ENCODE assay signal across 8 mouse cellular contexts in genomic region chr3:152209967-152210634, GRCm38 (mm10). TPM values are rescaled to one million over a fixed set of nuclear protein-coding genes. Genes with fewer than 3 reads are reported as not detected.
A peak's percentile ranks its signal among the peaks of the same experiment; 100 is the strongest.
DNase-seq lines count a peak whose midpoint lies in the region; ATAC-seq and TF ChIP-seq lines count a peak whose summit lies in the region.

Gene Dnajb4, minus strand, starts transcription at chr3:152210302.
Gene Fubp1, plus strand, starts transcription at chr3:152210422.

- H3K9ac ChIP-seq in forebrain, postnatal 0 days: peak within 1 kb of the TSS; percentile 100
- peak within 1 kb of the TSS; percentile 100 for H3K9ac ChIP-seq in lung, embryonic 15.5 days

- peak; percentile 91 for DNase-seq in G1E (ENCODE audit: low spot score)
- DNase-seq in cerebellum, adult 18-20 months: peak; percentile 98 to 99
- DNase-seq in forebrain, postnatal 0 days: peak; percentile 100
- DNase-seq in heart, postnatal 4 days: peak; percentile 100
- DNase-seq in layer of hippocampus, adult 8-10 months (ENCODE audit: low spot score in 2 of 2): peak; percentile 99
- DNase-seq in ovary, adult 18-20 months (ENCODE audit: low spot score): peak; percentile 99
- peak; percentile 99 for DNase-seq in thymus, postnatal 0 days (ENCODE audit: low spot score)

- WGBS in forebrain, postnatal 0 days: under 1% methylated on average over 85 of the region's 85 CpGs
- WGBS in lung, embryonic 15.5 days: 0% methylated on average over 83 of the region's 85 CpGs

- peak within 1 kb of the TSS; percentile 58 for H3K4me2 ChIP-seq in forebrain, postnatal 0 days (ENCODE audit: low read depth)
- H3K4me2 ChIP-seq in lung, embryonic 15.5 days: peak within 1 kb of the TSS; percentile 80

- peak within 1 kb of the TSS; percentile 93 for H3K4me3 ChIP-seq in G1E (ENCODE audit: low read depth, low read length)
- H3K4me3 ChIP-seq in forebrain, postnatal 0 days (ENCODE audit: low read depth, low read length): peak within 1 kb of the TSS; percentile 97
- H3K4me3 ChIP-seq in lung, embryonic 15.5 days: peak within 1 kb of the TSS; percentile 98

- H3K27ac ChIP-seq in forebrain, postnatal 0 days (ENCODE audit: low read depth, low read length): peak within 1 kb of the TSS; percentile 100
- peak within 1 kb of the TSS; percentile 98 for H3K27ac ChIP-seq in lung, embryonic 15.5 days

- peaks cover 25% of the 10 kb centered on the region for H3K36me3 ChIP-seq in G1E (replicated peaks)
- H3K36me3 ChIP-seq in forebrain, postnatal 0 days (ENCODE audit: insufficient read depth): no peaks in the 10 kb centered on the region
- H3K36me3 ChIP-seq in lung, embryonic 15.5 days: no peaks in the 10 kb centered on the region

- H3K9me3 ChIP-seq in G1E (replicated peaks): no peaks in the 10 kb centered on the region
- no peaks in the 10 kb centered on the region for H3K9me3 ChIP-seq in forebrain, postnatal 0 days (ENCODE audit: low read length)
- H3K9me3 ChIP-seq in lung, embryonic 15.5 days: no peaks in the 10 kb centered on the region

- no peaks in the 10 kb centered on the region for H3K27me3 ChIP-seq in G1E (ENCODE audit: insufficient read depth, low read length)
- H3K27me3 ChIP-seq in forebrain, postnatal 0 days (ENCODE audit: insufficient read depth, low read length): no peaks in the 10 kb centered on the region
- H3K27me3 ChIP-seq in lung, embryonic 15.5 days: no peaks in the 10 kb centered on the region

- peak; percentile 72 for ATAC-seq in G1E (ENCODE audit: extremely low read depth, insufficient number of reproducible peaks, low FRiP score, poor library complexity, severe bottlenecking)
- peak; percentile 96 for ATAC-seq in forebrain, postnatal 0 days
- ATAC-seq in lung, embryonic 15.5 days (ENCODE audit: borderline replicate concordance, extremely low read depth, low FRiP score, low TSS enrichment): peak; percentile 97

- H3K4me1 ChIP-seq in G1E (ENCODE audit: insufficient read depth, low read depth, low read length): peaks cover 35% of the 10 kb centered on the region
- peaks cover 22% of the 10 kb centered on the region for H3K4me1 ChIP-seq in forebrain, postnatal 0 days (ENCODE audit: insufficient read depth)
- peaks cover 25% of the 10 kb centered on the region for H3K4me1 ChIP-seq in lung, embryonic 15.5 days

- no peak for TF ChIP-seq CTCF in G1E (IDR thresholded peaks at IDR 0.05; ENCODE audit: low read depth, low read length)
- no peak for TF ChIP-seq CTCF in forebrain, postnatal 0 days (IDR thresholded peaks at IDR 0.05; ENCODE audit: low read depth)

RNA-seq across cellular contexts. Expression of gene Dnajb4, which starts in this region (rescaled TPM):
- total RNA-seq in G1E (2014; fragmentation: Nextera tagmentation) (27.3 and 32.6 TPM in 2 replicates), G1E (2017) (23.8 and 26.4 TPM in 2 replicates)
- polyA plus RNA-seq in G1E (2012): 1.3 and 2.4 TPM in 2 replicates
- total RNA-seq in forebrain, postnatal 0 days (2014; rRNA removed): 36.1 and 39.7 TPM in 2 replicates
- polyA plus RNA-seq in forebrain, postnatal 0 days (2015; fragmentation: Nextera tagmentation; extraction: Ambion mirVana): 28.9 and 41.5 TPM in 2 replicates
- 10 to 100 TPM; 58.3 to 62.3 TPM for total RNA-seq in heart, postnatal 4 days (2021)
- total RNA-seq in layer of hippocampus, adult 8-10 months (2022): 10 to 100 TPM; 51.8 to 78.7 (median 62.1) TPM
- 38.2 and 41.4 TPM in 2 replicates for polyA plus RNA-seq in lung, embryonic 15.5 days (2015; fragmentation: Nextera tagmentation; extraction: Ambion mirVana)
- 35.3 and 37.0 TPM in 2 replicates for polyA plus RNA-seq in thymus, postnatal 0 days (2015; fragmentation: Nextera tagmentation; extraction: Ambion mirVana)

RNA-seq across cellular contexts. Expression of gene Fubp1, which starts in this region (rescaled TPM):
- total RNA-seq in G1E (2014; fragmentation: Nextera tagmentation): 313 and 324 TPM in 2 replicates
- 250 and 310 TPM in 2 replicates for total RNA-seq in G1E (2017)
- 577 and 846 TPM in 2 replicates for polyA plus RNA-seq in G1E (2012)
- total RNA-seq in forebrain, postnatal 0 days (2014; rRNA removed): 230 and 257 TPM in 2 replicates
- polyA plus RNA-seq in forebrain, postnatal 0 days (2015; fragmentation: Nextera tagmentation; extraction: Ambion mirVana): 127 and 135 TPM in 2 replicates
- 100 to 1,000 TPM in 1 of 2 experiments, 10 to 100 TPM in 1; 99.9 to 108 TPM for total RNA-seq in heart, postnatal 4 days (2021)
- total RNA-seq in layer of hippocampus, adult 8-10 months (2022): 100 to 1,000 TPM; 114 to 141 (median 131) TPM
- polyA plus RNA-seq in lung, embryonic 15.5 days (2015; fragmentation: Nextera tagmentation; extraction: Ambion mirVana): 261 and 272 TPM in 2 replicates
- polyA plus RNA-seq in thymus, postnatal 0 days (2015; fragmentation: Nextera tagmentation; extraction: Ambion mirVana): 234 and 249 TPM in 2 replicates

Comparison
In these comparisons a context has a peak if more than half of its experiments do, and no peak if none do; other contexts are left out.
1. Peak in every context shown above with its lines: DNase-seq, ATAC-seq, H3K4me3 ChIP-seq and H3K27ac ChIP-seq.